Mouse (Mus musculus) adrenal gland, adult 2 months (tissue): ENCODE measurements at regions not wholly inside any gene's neighbourhood (a gene's known extent, or its start where the extent isn't known, plus 50 kb on each side); places are given as distances from the start of the nearest gene placed in this dataset.
"Not testable (repeated sequence)": the region's sequence is repeated elsewhere in the genome, so short reads cannot be mapped to it uniquely, and the experiment has no call there.

Experiments
- DNase-seq: peaks from one replicate; pipeline ENCODE4 v3.0.0; 2021

- DNase-seq, result no peak
These were observed 162.6 kb upstream of the Tram1l1 start for GRCm38 (mm10) chr3:124157858-124158655.

GRCm38 (mm10) chr3:124193331-124193730, 127.3 kb upstream of the Tram1l1 start:
- DNase-seq, result not testable (repeated sequence)

DNA sequence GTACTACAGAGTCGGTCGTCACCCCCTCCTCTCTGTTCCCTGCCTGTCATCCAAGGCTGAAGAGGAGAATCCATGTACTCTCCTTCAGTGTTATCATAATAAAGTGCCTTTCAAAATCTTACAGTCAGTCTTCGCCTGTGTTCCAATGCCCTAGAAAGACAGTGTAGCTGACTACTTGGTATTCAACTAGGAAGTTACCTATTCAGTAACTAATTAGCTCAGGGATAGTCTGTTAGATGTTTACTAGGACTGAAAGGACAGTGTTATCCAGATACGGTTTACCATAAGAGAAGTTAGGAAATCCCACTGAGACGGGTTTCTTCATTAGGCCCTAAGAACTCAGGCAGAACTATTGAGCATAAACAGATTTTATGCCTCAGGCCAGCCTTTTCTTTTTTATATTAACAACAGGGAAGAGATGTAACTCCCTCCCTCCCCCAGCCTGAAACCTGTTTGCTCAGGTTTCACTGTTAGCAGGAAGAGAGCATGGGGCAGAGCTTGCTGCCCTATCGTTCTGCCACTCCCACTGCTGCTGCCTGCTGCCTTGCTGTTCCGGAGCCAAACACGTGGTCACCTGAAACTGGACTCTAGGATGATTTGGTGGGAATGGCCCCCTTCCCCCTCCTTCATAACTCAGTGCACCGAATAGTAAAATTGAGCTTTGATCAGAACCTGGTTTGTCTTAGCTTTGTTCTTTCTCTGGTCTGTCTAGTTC, 120.3 kb upstream of the Tram1l1 start:
- not testable (repeated sequence) for DNase-seq

DNA sequence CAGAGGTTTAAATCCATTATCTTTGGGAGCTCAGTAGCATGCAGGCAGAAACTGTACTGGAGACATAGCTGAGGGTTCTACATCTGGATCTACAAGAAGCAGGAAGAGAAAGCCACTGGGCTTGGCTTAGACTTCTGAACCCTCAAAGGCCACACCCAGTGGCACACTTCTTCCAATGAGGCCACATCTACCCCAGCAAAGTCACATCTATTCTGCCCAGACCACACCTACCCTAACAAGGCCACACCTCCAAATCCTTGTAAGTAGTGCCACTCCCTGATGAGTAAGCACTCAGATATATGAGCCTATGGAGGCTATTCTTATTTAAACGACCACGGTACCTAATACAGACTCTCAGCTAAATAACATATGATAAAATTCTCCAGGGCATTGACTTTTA, 103.5 kb upstream of the Tram1l1 start:
- no peak for DNase-seq

DNA sequence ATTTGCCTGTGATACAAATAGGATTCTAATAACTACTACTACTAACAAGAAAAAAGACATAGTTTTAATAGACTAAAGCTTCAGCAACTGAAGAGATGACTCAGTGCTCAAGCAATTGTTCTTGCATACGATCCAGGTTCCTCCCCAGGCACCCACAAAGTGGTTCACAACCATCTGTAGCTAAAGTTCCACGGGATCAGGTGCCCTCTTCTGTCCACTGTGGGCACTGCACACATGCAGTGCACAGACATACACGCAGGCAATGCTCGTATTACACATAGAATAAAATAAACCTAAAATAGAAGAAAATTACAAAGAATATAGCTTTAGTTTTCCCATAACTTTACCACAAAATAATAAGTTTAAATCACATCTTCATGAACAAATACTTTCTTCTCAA, 94.7 kb upstream of the Tram1l1 start:
- DNase-seq, result no peak

DNA sequence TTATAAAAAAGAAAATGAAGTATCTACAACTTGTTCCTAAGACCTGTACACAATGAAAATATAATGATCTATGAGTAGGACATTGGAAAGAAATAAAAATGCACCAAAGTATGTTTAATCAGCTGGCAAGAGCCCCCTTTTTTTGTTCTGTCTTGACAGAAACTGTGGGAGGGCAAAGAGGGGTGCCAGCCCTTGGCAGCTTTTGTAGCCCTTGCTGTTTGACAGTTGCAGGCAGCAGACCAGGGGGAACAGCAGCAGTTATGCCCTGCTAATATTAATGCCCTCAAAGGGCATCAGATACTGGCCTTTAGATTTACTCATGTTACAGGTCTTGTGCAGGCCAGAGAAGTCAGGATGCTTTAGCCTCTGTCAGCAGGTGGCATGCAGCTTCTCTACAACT, 93.0 kb upstream of the Tram1l1 start:
- no peak for DNase-seq

DNA sequence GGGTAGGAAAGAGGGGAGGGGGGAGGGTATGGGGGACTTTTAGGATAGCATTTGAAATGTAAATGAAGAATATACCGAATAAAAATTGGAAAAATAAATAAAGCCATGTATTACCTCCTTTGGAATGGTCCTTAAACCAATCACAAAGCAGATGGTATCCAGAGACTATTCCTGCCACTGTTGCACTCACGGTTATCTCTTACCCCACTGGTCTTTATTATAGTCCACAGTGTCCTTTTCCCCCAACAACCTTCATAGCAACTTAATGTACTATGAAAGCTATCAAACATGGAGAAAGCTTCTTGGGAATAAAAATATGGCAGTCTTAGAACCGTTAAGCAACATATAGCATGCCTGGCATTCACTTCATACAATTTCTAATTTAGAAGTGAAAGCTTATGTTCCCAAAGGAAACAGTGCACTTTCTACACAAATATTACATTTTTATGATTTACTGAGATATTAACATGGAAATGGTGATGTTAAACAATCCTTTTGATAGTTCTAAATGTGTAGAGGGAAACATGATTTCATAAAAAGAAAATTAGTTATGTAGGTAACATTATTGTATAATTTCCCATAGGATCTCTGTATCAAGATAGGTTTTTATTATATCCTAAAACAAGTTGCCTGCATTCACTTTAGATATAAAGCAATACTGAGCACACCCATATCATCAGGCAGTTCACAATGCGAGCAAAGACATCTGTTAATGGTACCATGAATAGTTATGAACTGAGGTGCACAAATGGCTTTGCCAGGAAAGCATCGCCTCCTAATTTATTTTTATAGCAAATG, 79.5 kb upstream of the Tram1l1 start:
- DNase-seq, result no peak

GRCm38 (mm10) chr3:124241734-124242006, 79.0 kb upstream of the Tram1l1 start:
- DNase-seq, result no peak

- no peak for DNase-seq
These were observed 58.5 kb upstream of the Tram1l1 start for GRCm38 (mm10) chr3:124262150-124262549.

DNA sequence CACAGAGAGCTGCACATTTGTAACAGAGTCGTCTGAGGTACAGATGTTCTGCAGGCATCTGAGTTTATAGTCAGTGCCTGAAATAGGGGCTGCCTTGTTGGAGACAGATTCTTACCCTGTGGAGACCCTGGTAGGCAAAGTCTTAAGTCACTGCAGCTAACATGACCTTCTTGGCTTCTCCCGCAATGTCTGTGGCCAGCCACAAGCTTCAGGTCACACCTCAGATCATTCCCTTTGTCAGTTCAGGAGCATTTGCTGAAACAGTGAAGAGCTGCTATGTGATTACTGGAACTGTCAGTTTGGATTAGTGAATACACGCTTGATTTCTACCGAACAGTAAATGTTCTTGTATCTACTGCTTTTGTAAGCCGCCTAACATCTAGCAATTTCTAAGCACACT, 53.8 kb upstream of the Tram1l1 start:
- DNase-seq, result no peak

GRCm38 (mm10) chr3:124270506-124270905, 50.1 kb upstream of the Tram1l1 start:
- DNase-seq, result no peak
